Mouse (Mus musculus) lung, postnatal 0 days (tissue): ENCODE results near the gene Cdkal1.

Experiments
- CTCF ChIP-seq: IDR thresholded peaks from 2 replicates; pipeline ENCODE4 v1.5.1; 2016; ENCODE audit warnings: antibody characterized with exemption, mild to moderate bottlenecking
- EP300 ChIP-seq: IDR thresholded peaks from 2 replicates; pipeline ENCODE4 v1.6.1; 2016; ENCODE audit warnings: antibody characterized with exemption, mild to moderate bottlenecking, control low read depth

DNA sequence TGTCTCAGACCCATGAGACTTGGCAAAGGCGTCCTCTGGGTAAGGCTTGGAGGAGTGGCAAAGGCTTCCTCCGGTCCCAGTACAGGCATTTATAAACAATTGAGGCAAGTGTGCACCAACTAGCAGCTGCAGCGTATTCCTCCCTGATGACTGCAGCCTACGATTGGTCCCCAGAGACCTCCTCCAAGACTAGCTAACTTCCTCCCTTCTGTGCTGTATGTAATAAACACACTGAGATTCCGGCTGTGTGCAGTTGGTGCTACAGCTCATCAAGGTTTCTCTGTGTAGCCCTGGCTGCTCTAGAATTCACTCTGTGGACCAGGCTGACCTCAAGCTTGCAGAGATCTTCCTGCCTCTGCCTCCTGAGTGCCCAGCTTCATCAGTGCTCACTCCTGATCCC, 630.7 kb downstream of the Cdkal1 start:
- TF ChIP-seq EP300: no peak
- no peak for TF ChIP-seq CTCF
